18 mouse cellular contexts compared by ENCODE assay signal in the genomic region with DNA sequence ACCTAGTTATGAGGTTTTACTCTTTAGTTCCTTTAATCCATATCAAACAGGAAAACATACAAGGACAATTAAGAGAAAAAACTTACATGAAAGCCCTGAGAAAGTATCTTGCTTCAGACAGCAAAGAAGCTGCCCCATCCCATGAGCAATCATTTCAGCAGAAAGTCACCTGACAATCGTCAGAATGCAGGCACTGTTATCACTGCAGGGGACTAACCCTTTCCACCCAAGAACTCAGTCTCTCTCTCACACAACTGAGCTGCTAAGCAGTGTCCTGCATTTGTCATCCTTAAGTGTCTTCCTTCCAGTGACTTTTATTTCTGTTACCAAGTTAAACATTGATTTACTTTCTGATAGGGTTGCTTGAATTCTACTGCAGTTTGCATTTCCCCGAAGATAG.
"Had no signal": no experiment of that assay in that cellular context is flagged by ENCODE, and none has a peak within 500 bp of the region (broad histone marks: within the 10 kb centered on the region; RNA-seq: fewer than 3 reads in every experiment).

No protein-coding gene starts in this region.

- H3K4me1 ChIP-seq: midbrain, embryonic 10.5 days; midbrain, embryonic 12.5 days had no signal

- H3K36me3 ChIP-seq: neural tube, embryonic 15.5 days had no signal

- H3K27me3 ChIP-seq: midbrain, embryonic 12.5 days; neural tube, embryonic 13.5 days; neural tube, embryonic 15.5 days had no signal

- H3K4me2 ChIP-seq: lung, embryonic 14.5 days; midbrain, embryonic 12.5 days; neural tube, embryonic 13.5 days; neural tube, embryonic 15.5 days had no signal

- H3K4me3 ChIP-seq: midbrain, embryonic 10.5 days; midbrain, embryonic 12.5 days; myocyte; neural tube, embryonic 13.5 days; neural tube, embryonic 15.5 days had no signal

- H3K9me3 ChIP-seq: midbrain, embryonic 10.5 days; midbrain, embryonic 12.5 days; neural tube, embryonic 13.5 days; neural tube, embryonic 15.5 days had no signal

- ATAC-seq: midbrain, embryonic 16.5 days had no signal

- H3K27ac ChIP-seq: midbrain, embryonic 10.5 days; midbrain, embryonic 12.5 days; neural tube, embryonic 13.5 days; neural tube, embryonic 15.5 days had no signal

- H3K9ac ChIP-seq: lung, embryonic 14.5 days; midbrain, embryonic 12.5 days; neural tube, embryonic 13.5 days; neural tube, embryonic 15.5 days had no signal

- DNase-seq: lung, embryonic 14.5 days; lung, postnatal 10 days; lung, postnatal 4 days; midbrain, embryonic 14.5 days; retina, postnatal 1 day; right cerebral cortex, adult 18-20 months; right cerebral cortex, postnatal 25 days; right cerebral cortex, postnatal 4 days; spleen, adult 18-20 months; thymus, adult 18-20 months; thymus, postnatal 14 days; thymus, postnatal 36 days had no signal
